Mouse (Mus musculus) heart, adult 18-20 months (tissue): ENCODE results near the gene Cbr2. TPM values are rescaled to one million over a fixed set of nuclear protein-coding genes. Genes with fewer than 3 reads are reported as not detected.

Experiments
- DNase-seq, 2 experiments: peaks; one replicate each; pipeline ENCODE4 v3.0.0; 2021 to 2022; ENCODE audit warnings: mixed read lengths in 1 of 2
- total RNA-seq, 2 experiments: library from RNA; stranded (reverse); gene quantifications; 2 replicates each; pipeline ENCODE4 v1.2.3; 2021

The Cbr2 gene
- total RNA-seq, 2 experiments from 2014 or later: 20.9 to 82.2 TPM

DNA sequence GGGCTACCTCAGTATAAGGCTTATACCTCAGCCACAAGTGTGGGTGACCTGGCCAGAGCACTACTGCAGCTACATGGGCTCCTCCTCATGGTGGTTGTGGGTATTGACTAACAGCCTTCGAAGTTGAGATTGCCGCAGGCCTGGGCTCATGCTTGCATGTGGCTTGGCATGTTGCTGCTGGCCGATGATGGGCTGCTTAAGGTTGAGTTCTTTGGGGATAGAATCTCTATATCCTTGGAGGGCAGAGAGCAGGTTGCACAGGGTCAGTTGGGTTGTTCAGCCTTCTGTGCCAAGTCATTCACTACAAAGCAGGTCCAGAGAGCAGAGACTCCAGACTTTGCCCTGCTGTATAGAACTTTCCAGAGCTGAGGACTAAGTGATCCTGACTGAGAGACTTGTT lies 52.0 kb downstream of the Cbr2 start:
- no peak for DNase-seq

Other genes starting within 250 kb of the Cbr2 start
- 100 to 1,000 TPM; 245 to 267 TPM for gene Mrpl12, start 247.5 kb downstream of the Cbr2 start, total RNA-seq
- 10 to 100 TPM; 15.4 to 15.9 TPM for gene Slc25a10, start 240.3 kb downstream of the Cbr2 start, total RNA-seq
- gene Gcgr, start 201.4 kb downstream of the Cbr2 start, total RNA-seq: under 1 TPM; 0.93 to 0.94 TPM
- gene Mcrip1, start 182.4 kb downstream of the Cbr2 start, total RNA-seq: 10 to 100 TPM; 39.1 to 44.1 TPM
- under 1 TPM in 1 of 2 experiments, not detected in 1; 0.35 TPM for gene Ppp1r27, start 181.0 kb downstream of the Cbr2 start, total RNA-seq
- gene P4hb, start 158.9 kb downstream of the Cbr2 start, total RNA-seq: 100 to 1,000 TPM; 230 TPM
- 100 to 1,000 TPM; 133 to 144 TPM for gene Arhgdia, start 150.5 kb downstream of the Cbr2 start, total RNA-seq
- 10 to 100 TPM; 44.1 to 46.9 TPM for gene Alyref, start 133.7 kb downstream of the Cbr2 start, total RNA-seq
- gene Anapc11, start 133.7 kb downstream of the Cbr2 start, total RNA-seq: 10 to 100 TPM; 84.4 to 89.0 TPM
- gene Npb, start 123.6 kb downstream of the Cbr2 start, total RNA-seq: not detected
- 10 to 100 TPM; 47.2 to 51.2 TPM for gene Pcyt2, start 114.2 kb downstream of the Cbr2 start, total RNA-seq
- 1 to 10 TPM; 6.9 to 8.9 TPM for gene Sirt7, start 106.9 kb downstream of the Cbr2 start, total RNA-seq
- 10 to 100 TPM; 33.7 to 35.7 TPM for gene Mafg, start 98.5 kb downstream of the Cbr2 start, total RNA-seq
- gene Pycr1, start 88.3 kb downstream of the Cbr2 start, total RNA-seq: 1 to 10 TPM; 1.1 to 1.3 TPM
- gene Myadml2, start 84.0 kb downstream of the Cbr2 start, total RNA-seq: 10 to 100 TPM; 77.0 to 81.2 TPM
- gene Notum, start 70.9 kb downstream of the Cbr2 start, total RNA-seq: under 1 TPM in 1 of 2 experiments, not detected in 1; 0.33 TPM
- 10 to 100 TPM; 28.5 to 31.3 TPM for gene Aspscr1, start 59.1 kb downstream of the Cbr2 start, total RNA-seq
- gene Cenpx, start 18.4 kb downstream of the Cbr2 start, total RNA-seq: 10 to 100 TPM; 32.5 to 34.2 TPM
- 1 to 10 TPM; 3.8 to 4.3 TPM for gene Lrrc45, start 18.2 kb downstream of the Cbr2 start, total RNA-seq
- gene Rac3, start 10.6 kb downstream of the Cbr2 start, total RNA-seq: 1 to 10 TPM; 1.1 to 1.3 TPM
- 10 to 100 TPM; 16.6 to 16.7 TPM for gene Dcxr, start 4.8 kb downstream of the Cbr2 start, total RNA-seq
- 10 to 100 TPM; 23.6 to 49.8 TPM for gene Hmga1b, start 30.7 kb upstream of the Cbr2 start, total RNA-seq
- 10 to 100 TPM; 11.4 to 11.5 TPM for gene Rfng, start 52.1 kb upstream of the Cbr2 start, total RNA-seq
- gene Gps1, start 52.2 kb upstream of the Cbr2 start, total RNA-seq: 10 to 100 TPM; 54.8 to 55.9 TPM
- 10 to 100 TPM; 22.4 to 30.3 TPM for gene Dus1l, start 64.3 kb upstream of the Cbr2 start, total RNA-seq
- 100 to 1,000 TPM in 1 of 2 experiments, 10 to 100 TPM in 1; 41.4 to 258 TPM for gene Fasn, start 92.4 kb upstream of the Cbr2 start, total RNA-seq
- under 1 TPM; 0.65 to 0.77 TPM for gene Ccdc57, start 200.8 kb upstream of the Cbr2 start, total RNA-seq
- under 1 TPM; 0.77 to 0.87 TPM for gene Slc16a3, start 216.4 kb upstream of the Cbr2 start, total RNA-seq